Mouse (Mus musculus) MEL (cell line): Measurements from ENCODE around the gene Plekhm3. TPM values are rescaled to one million over a fixed set of nuclear protein-coding genes. Genes with fewer than 3 reads are reported as not detected.

Experiments used
- DNase-seq: peaks from one replicate; pipeline ENCODE4 v3.0.0; 2011; ENCODE audit warnings: low read depth, low spot score
- H3K27ac ChIP-seq: 2 replicates; pipeline ENCODE4 v1.5.1; 2012; ENCODE audit warnings: low read depth, mild to moderate bottlenecking, control low read depth, low read length, moderate library complexity; ENCODE audit not compliant: control insufficient read depth
- H3K27me3 ChIP-seq, 2 experiments: fragments of 150-350 bp in 1 of 2; sonication (generic) in 1 of 2; 2 replicates each; pipeline ENCODE4 v1.6.1; 2012; ENCODE audit warnings: low read length in 2 of 2, mild to moderate bottlenecking in 2 of 2, improper control_type of control experiment in 1 of 2, moderate library complexity in 1 of 2; ENCODE audit not compliant: insufficient read depth in 2 of 2, control insufficient read depth in 1 of 2
- H3K36me3 ChIP-seq, 2 experiments: 2 replicates each; pipeline ENCODE4 v1.6.1; 2012 to 2014; ENCODE audit warnings: low read length in 2 of 2, improper control_type of control experiment in 1 of 2, inconsistent platforms in 1 of 2, mild to moderate bottlenecking in 1 of 2; ENCODE audit not compliant: insufficient read depth in 2 of 2, control insufficient read depth in 1 of 2
- H3K4me1 ChIP-seq, 2 experiments: fragments of 150-350 bp in 1 of 2; sonication (generic) in 1 of 2; 2 replicates each; pipeline ENCODE4 v1.6.1; 2012; ENCODE audit warnings: low read length in 2 of 2, improper control_type of control experiment in 1 of 2, mild to moderate bottlenecking in 1 of 2; ENCODE audit not compliant: insufficient read depth in 2 of 2, control insufficient read depth in 1 of 2
- H3K4me3 ChIP-seq, 2 experiments: fragments of 150-350 bp in 1 of 2; sonication (generic) in 1 of 2; 2 replicates each; pipeline ENCODE4 v1.5.1; 2012; ENCODE audit warnings: low read depth in 2 of 2, low read length in 2 of 2, mild to moderate bottlenecking in 2 of 2, moderate library complexity in 2 of 2, control low read depth in 1 of 2, improper control_type of control experiment in 1 of 2; ENCODE audit not compliant: control insufficient read depth in 1 of 2, insufficient read depth in 1 of 2
- H3K79me2 ChIP-seq: 2 replicates; pipeline ENCODE4 v1.6.1; 2012; ENCODE audit warnings: mild to moderate bottlenecking, low read length, moderate library complexity; ENCODE audit not compliant: control insufficient read depth, poor library complexity, insufficient read depth
- H3K9ac ChIP-seq: 2 replicates; pipeline ENCODE4 v1.6.1; 2012; ENCODE audit warnings: low read depth, mild to moderate bottlenecking, control low read depth, low read length, moderate library complexity; ENCODE audit not compliant: control insufficient read depth, poor library complexity, severe bottlenecking
- H3K9me3 ChIP-seq: fragments of 150-350 bp; sonication (generic); replicated peaks from 2 replicates; pipeline ENCODE4 v1.6.1; 2012; ENCODE audit warnings: mild to moderate bottlenecking, low read length, improper control_type of control experiment, moderate library complexity; ENCODE audit not compliant: insufficient read depth
- BHLHE40 ChIP-seq: IDR thresholded peaks from 2 replicates; pipeline ENCODE4 v1.6.1; 2012; ENCODE audit warnings: low read depth, mild to moderate bottlenecking, inconsistent platforms, low read length, improper control_type of control experiment, borderline replicate concordance
- CHD2 ChIP-seq: IDR thresholded peaks from 2 replicates; pipeline ENCODE4 v1.6.1; 2011; ENCODE audit warnings: low read length, improper control_type of control experiment
- CTCF ChIP-seq, 3 experiments: IDR thresholded peaks in 2 of 3; conservative IDR thresholded peaks in 1 of 3; 2 replicates each; pipeline ENCODE4 v1.5.1; 2011 to 2012; ENCODE audit warnings: low read length in 3 of 3, low read depth in 2 of 3, mild to moderate bottlenecking in 2 of 3, improper control_type of control experiment in 1 of 3, inconsistent platforms in 1 of 3, mixed read lengths in 1 of 3, moderate library complexity in 1 of 3; ENCODE audit not compliant: control insufficient read depth in 1 of 3, insufficient read depth in 1 of 3, poor library complexity in 1 of 3, severe bottlenecking in 1 of 3
- E2F4 ChIP-seq: IDR thresholded peaks from 2 replicates; pipeline ENCODE4 v1.6.1; 2011; ENCODE audit warnings: low read depth, low read length, improper control_type of control experiment, borderline replicate concordance
- ELF1 ChIP-seq: IDR thresholded peaks from 2 replicates; pipeline ENCODE4 v1.6.1; 2014; ENCODE audit warnings: low read depth, mild to moderate bottlenecking, inconsistent platforms, low read length, improper control_type of control experiment, moderate library complexity
- EP300 ChIP-seq, 2 experiments: IDR thresholded peaks; 2 replicates each; pipeline ENCODE4 v1.6.1; 2011; ENCODE audit warnings: improper control_type of control experiment in 2 of 2, low read length in 2 of 2, low read depth in 1 of 2, mild to moderate bottlenecking in 1 of 2
- GATA1 ChIP-seq: IDR thresholded peaks from 2 replicates; pipeline ENCODE4 v1.6.1; 2011; ENCODE audit warnings: low read depth, low read length, improper control_type of control experiment
- JUND ChIP-seq: IDR thresholded peaks from 2 replicates; pipeline ENCODE4 v1.6.1; 2011; ENCODE audit warnings: low read depth, mild to moderate bottlenecking, improper control_type of control experiment, low read length
- KAT2A ChIP-seq: conservative IDR thresholded peaks from 2 replicates; pipeline ENCODE4 v1.6.1; 2012; ENCODE audit warnings: low read depth, low read length, improper control_type of control experiment, inconsistent platforms
- MAX ChIP-seq: IDR thresholded peaks from 2 replicates; pipeline ENCODE4 v1.6.1; 2011; ENCODE audit warnings: low read length, improper control_type of control experiment
- MEF2A ChIP-seq: IDR thresholded peaks from 2 replicates; pipeline ENCODE4 v1.6.1; 2014; ENCODE audit warnings: low read depth, mild to moderate bottlenecking, inconsistent platforms, low read length, improper control_type of control experiment; ENCODE audit not compliant: poor library complexity, insufficient replicate concordance, severe bottlenecking; ENCODE audit errors: extremely low read depth
- NRF1 ChIP-seq: IDR thresholded peaks from 2 replicates; pipeline ENCODE4 v1.6.1; 2014; ENCODE audit warnings: low read depth, mild to moderate bottlenecking, inconsistent platforms, low read length, improper control_type of control experiment, moderate library complexity; ENCODE audit not compliant: poor library complexity, insufficient read depth, severe bottlenecking
- POLR2A ChIP-seq, 2 experiments: IDR thresholded peaks; 2 replicates each; pipeline ENCODE4 v1.6.1; 2011 to 2012; ENCODE audit warnings: low read length in 2 of 2, mild to moderate bottlenecking in 2 of 2, control low read depth in 1 of 2, improper control_type of control experiment in 1 of 2, low read depth in 1 of 2, moderate library complexity in 1 of 2; ENCODE audit not compliant: control insufficient read depth in 1 of 2, insufficient read depth in 1 of 2, poor library complexity in 1 of 2
- POLR2AphosphoS2 ChIP-seq: IDR thresholded peaks from 2 replicates; pipeline ENCODE4 v1.6.1; 2011; ENCODE audit warnings: low read length, improper control_type of control experiment
- RAD21 ChIP-seq: IDR thresholded peaks from 2 replicates; pipeline ENCODE4 v1.6.1; 2011; ENCODE audit warnings: mild to moderate bottlenecking, low read depth, low read length, improper control_type of control experiment
- RCOR1 ChIP-seq: IDR thresholded peaks from 2 replicates; pipeline ENCODE4 v1.6.1; 2012; ENCODE audit warnings: low read depth, mild to moderate bottlenecking, inconsistent platforms, low read length, improper control_type of control experiment
- SIN3A ChIP-seq: IDR thresholded peaks from 2 replicates; pipeline ENCODE4 v1.6.1; 2012; ENCODE audit warnings: low read length, improper control_type of control experiment, inconsistent platforms
- TBP ChIP-seq: IDR thresholded peaks from 2 replicates; pipeline ENCODE4 v1.8.0; 2011; ENCODE audit warnings: low read depth, low read length, improper control_type of control experiment
- USF2 ChIP-seq, 2 experiments: IDR thresholded peaks; 2 replicates each; pipeline ENCODE4 v1.6.1; 2011 to 2012; ENCODE audit warnings: improper control_type of control experiment in 2 of 2, low read length in 2 of 2, borderline replicate concordance in 1 of 2, inconsistent platforms in 1 of 2, low read depth in 1 of 2, mild to moderate bottlenecking in 1 of 2; ENCODE audit not compliant: insufficient read depth in 1 of 2
- ZKSCAN1 ChIP-seq: IDR thresholded peaks from 2 replicates; pipeline ENCODE4 v1.6.1; 2012; ENCODE audit warnings: low read depth, mild to moderate bottlenecking, inconsistent platforms, low read length, improper control_type of control experiment, moderate library complexity
- polyA plus RNA-seq, 2 experiments: library from polyadenylated mRNA; stranded (reverse) in 1 of 2; unstranded in 1 of 2; fragments of >175 nt in 1 of 2; fragments of >200 nt in 1 of 2; gene quantifications; 2 replicates each; pipeline versions ENCODE4 v1.2.1 to v1.2.4; 2012; ENCODE audit warnings: low replicate concordance in 2 of 2, low read depth in 1 of 2; ENCODE audit not compliant: insufficient read length in 2 of 2, insufficient read depth in 1 of 2, missing spikeins in 1 of 2
- total RNA-seq: library from RNA; depleted of rRNA; stranded (reverse); fragments of 300-350 nt; gene quantifications from 2 replicates; pipeline ENCODE4 v1.2.3, GENCODE M21; 2012

The Plekhm3 gene
- total and polyA plus RNA-seq, 3 experiments: 1.8 to 2.0 TPM; not detected in 1

- no peaks in the 10 kb centered on the region for H3K36me3 ChIP-seq
- H3K9me3 ChIP-seq: no peaks in the 10 kb centered on the region
- H3K79me2 ChIP-seq: no peaks in the 10 kb centered on the region
- no peak for DNase-seq
- no peak overlapping the region for H3K27ac ChIP-seq
- TF ChIP-seq TBP: no peak
- TF ChIP-seq BHLHE40: no peak
- no peak for TF ChIP-seq USF2 (IDR thresholded peaks at IDR 0.05; ENCODE audit: borderline replicate concordance in 1 of 2, insufficient read depth in 1 of 2, low read depth in 1 of 2, low read length in 2 of 2)
- TF ChIP-seq MEF2A: no peak
- TF ChIP-seq RCOR1: no peak
- TF ChIP-seq ELF1: no peak
- no peak for TF ChIP-seq EP300 (IDR thresholded peaks at IDR 0.05; ENCODE audit: low read depth in 1 of 2, low read length in 2 of 2)
- no peak for TF ChIP-seq E2F4
- no peak for TF ChIP-seq KAT2A
- TF ChIP-seq GATA1: no peak
- TF ChIP-seq CTCF (IDR thresholded peaks at IDR 0.05 in 2 of 3, conservative IDR thresholded peaks at IDR 0.05 in 1 of 3; ENCODE audit: control insufficient read depth in 1 of 3, insufficient read depth in 1 of 3, low read depth in 2 of 3, low read length in 3 of 3, poor library complexity in 1 of 3, severe bottlenecking in 1 of 3): no peak
- no peaks in the 10 kb centered on the region for H3K4me1 ChIP-seq
- no peak overlapping the region for H3K9ac ChIP-seq
- H3K4me3 ChIP-seq: no peak overlapping the region
- H3K27me3 ChIP-seq: no peaks in the 10 kb centered on the region
These were observed 168.7 kb downstream of the Plekhm3 start for GRCm38 (mm10) chr1:64787701-64788515.

- Histone ChIP-seq H3K4me1 (no peaks in the 10 kb centered on the region), H3K36me3 (no peaks in the 10 kb centered on the region), H3K9ac (no peak overlapping the region), H3K27me3 (peaks cover 0 to 5% of the 10 kb centered on the region in 2 experiments; a peak in 3 of 4 replicates), H3K27ac (no peak overlapping the region), H3K79me2 (no peaks in the 10 kb centered on the region), H3K4me3 (no peak overlapping the region), H3K9me3 (no peaks in the 10 kb centered on the region)
- no peak for TF ChIP-seq RAD21
- no peak for TF ChIP-seq SIN3A
- TF ChIP-seq CHD2: no peak
- no peak for TF ChIP-seq JUND
- no peak for TF ChIP-seq POLR2AphosphoS2
- no peak for TF ChIP-seq POLR2A (IDR thresholded peaks at IDR 0.05; ENCODE audit: control insufficient read depth in 1 of 2, insufficient read depth in 1 of 2, low read depth in 1 of 2, low read length in 2 of 2, poor library complexity in 1 of 2)
- TF ChIP-seq MAX: no peak
- no peak for TF ChIP-seq ELF1
- no peak for TF ChIP-seq ZKSCAN1
- no peak for TF ChIP-seq RCOR1
- no peak for TF ChIP-seq NRF1
- no peak for DNase-seq
These were observed 176.8 kb downstream of the Plekhm3 start for GRCm38 (mm10) chr1:64779863-64780262.
